Mouse (Mus musculus) urinary bladder, postnatal 10 days (tissue): Measurements from ENCODE around the gene Vmn1r91.
"Not testable (repeated sequence)": the region's sequence is repeated elsewhere in the genome, so short reads cannot be mapped to it uniquely, and the experiment has no call there.

Source experiments
- DNase-seq: peaks from one replicate; pipeline ENCODE4 v3.0.0; 2022; ENCODE audit warnings: low spot score

Vmn1r91 gene

DNA sequence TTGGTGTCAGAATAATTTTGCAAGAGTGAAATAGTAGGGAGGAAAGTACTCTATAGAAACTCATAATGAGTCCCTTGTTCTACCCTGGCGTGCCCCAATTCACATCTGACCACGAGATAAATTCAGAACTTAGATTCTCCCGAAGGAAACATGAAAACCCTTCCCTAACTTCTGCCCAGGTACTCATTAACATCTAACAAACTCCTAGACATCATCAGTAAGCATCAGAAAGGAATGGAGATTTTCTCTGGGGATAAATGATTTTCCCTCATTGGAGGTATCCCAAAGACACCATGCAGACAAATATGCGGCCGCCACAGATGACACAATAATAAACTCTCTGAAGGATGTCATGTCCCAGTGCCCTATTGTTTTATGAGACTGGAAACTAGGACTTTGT lies at the start of gene Vmn1r91:
Vmn1r91 (plus strand) TSS at position 301 of the 400 bp plus-strand sequence.
- DNase-seq: not testable (repeated sequence)

DNA sequence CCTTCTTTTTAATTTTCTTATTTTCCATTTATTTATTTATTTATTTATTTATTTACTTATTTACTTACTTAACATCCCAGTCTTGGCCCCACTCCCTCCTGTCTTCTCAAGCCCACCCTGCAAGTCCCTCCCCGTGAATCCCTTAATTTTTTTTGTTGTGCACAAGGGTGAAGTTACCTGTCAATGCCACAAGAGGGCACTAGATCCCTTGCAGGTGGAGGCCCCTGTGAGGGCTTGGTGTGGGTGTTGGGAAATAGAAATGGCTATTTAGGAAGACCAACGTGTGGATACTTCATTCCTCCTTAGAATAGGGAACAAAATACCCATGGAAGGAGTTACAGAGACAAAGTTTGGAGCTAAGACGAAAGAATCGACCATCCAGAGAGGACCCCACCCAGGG lies 35.4 kb upstream of the Vmn1r91 start:
- not testable (repeated sequence) for DNase-seq

DNA sequence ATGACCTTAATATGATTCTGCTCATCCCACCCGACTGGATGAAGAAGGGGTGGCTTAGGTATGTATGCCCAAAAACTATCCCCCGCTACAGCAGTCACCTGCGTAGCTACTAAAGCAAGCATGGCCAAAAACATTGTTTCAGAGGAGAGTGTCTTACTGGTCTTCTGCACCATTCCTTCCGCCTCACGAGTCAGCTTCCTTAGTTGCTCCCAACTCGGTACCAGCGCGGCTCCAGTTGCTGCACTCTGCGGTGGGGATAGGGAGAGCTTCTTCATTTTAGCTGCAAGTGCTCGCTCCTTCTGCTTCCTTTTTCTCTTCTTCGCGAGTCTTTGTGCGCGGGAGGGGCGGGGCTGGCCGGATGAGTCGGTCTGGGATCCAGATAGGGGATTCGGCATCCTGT lies 21.4 kb upstream of the Vmn1r91 start:
- DNase-seq: not testable (repeated sequence)

DNA sequence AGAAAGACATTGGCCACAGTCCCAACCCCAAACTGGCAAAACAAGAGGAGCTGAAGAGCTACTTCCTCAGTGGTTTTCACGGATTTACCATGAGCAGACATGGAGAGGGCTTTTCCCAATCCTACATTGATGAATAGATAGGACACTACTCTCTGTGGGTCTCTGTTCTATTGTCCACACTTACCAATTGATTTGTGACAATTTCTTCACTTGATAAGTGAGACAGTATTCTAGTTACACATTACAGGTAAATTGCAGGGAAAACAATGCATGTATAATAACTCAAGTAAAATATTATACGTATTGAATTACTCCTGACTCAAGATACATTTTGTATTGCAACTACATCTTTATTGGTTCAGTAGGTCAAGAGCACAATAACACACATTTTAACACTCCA lies 23.0 kb downstream of the Vmn1r91 start, which contains the start of gene Gm16442:
Gm16442 (minus strand) TSS at position 101 of the 400 bp plus-strand sequence.
- not testable (repeated sequence) for DNase-seq

DNA sequence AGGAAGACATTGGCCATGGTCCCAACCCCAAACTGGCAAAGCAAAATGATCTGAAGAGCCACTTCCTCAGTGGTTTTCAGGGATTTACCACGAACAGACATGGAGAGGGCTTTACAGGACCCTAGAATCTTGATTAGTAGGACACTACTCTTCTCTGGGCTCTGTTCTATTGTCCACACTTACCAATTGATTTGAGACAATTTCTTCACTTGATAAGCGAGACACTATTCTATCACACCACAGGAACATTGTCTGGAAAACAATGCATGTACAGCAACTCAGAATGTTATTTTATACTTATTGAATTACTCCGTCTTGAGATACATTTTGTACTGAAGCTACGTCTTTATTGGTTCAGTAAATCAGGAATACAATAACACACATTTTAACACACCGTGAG lies 39.5 kb downstream of the Vmn1r91 start, which contains the start of gene Vmn1r93:
Vmn1r93 (minus strand) TSS at position 101 of the 400 bp plus-strand sequence.
- DNase-seq: not testable (repeated sequence)
